Mouse (Mus musculus): Measurements from ENCODE around the gene Pced1a.
"Not testable (repeated sequence)": the region's sequence is repeated elsewhere in the genome, so short reads cannot be mapped to it uniquely, and the experiment has no call there.

The Pced1a gene

GRCm38 (mm10) chr2:130395696-130396095 lies 28.8 kb downstream of the Pced1a start:
- in situ Hi-C loops (cut with MboI; ENCODE audit: low sequenced_read_pairs), result no loop called here

- in situ Hi-C loops (cut with MboI; ENCODE audit: low sequenced_read_pairs), result no loop called here
Observed at GRCm38 (mm10) chr2:130392836-130393235, 31.7 kb downstream of the Pced1a start.

GRCm38 (mm10) chr2:130390993-130391625 lies 33.4 kb downstream of the Pced1a start:
- in situ Hi-C loops (cut with MboI; ENCODE audit: low sequenced_read_pairs), result no loop called here

- in situ Hi-C loops (cut with MboI; ENCODE audit: low sequenced_read_pairs), result no loop called here
Observed at GRCm38 (mm10) chr2:130388796-130389195, 35.7 kb downstream of the Pced1a start.

- in situ Hi-C loops (cut with MboI; ENCODE audit: low sequenced_read_pairs), result no loop called here
Observed at GRCm38 (mm10) chr2:130386212-130386611, 38.3 kb downstream of the Pced1a start.

GRCm38 (mm10) chr2:130383895-130384294 lies 40.6 kb downstream of the Pced1a start:
- in situ Hi-C loops (cut with MboI; ENCODE audit: low sequenced_read_pairs), result no loop called here

- in situ Hi-C loops (cut with MboI; ENCODE audit: low sequenced_read_pairs), result no loop called here
Observed at GRCm38 (mm10) chr2:130383205-130383604, 41.3 kb downstream of the Pced1a start.

GRCm38 (mm10) chr2:130374951-130375350 lies 49.5 kb downstream of the Pced1a start:
- in situ Hi-C loops (cut with MboI; ENCODE audit: low sequenced_read_pairs), result no loop called here

GRCm38 (mm10) chr2:130373026-130373425 lies 51.5 kb downstream of the Pced1a start:
- in situ Hi-C loops (cut with MboI; ENCODE audit: low sequenced_read_pairs), result not testable (repeated sequence)

- in situ Hi-C loops (cut with MboI; ENCODE audit: low sequenced_read_pairs), result no loop called here
Observed at GRCm38 (mm10) chr2:130367386-130367785, 57.1 kb downstream of the Pced1a start.

All from CH12F3 (cell line).